8 mouse cellular contexts compared by ENCODE assay signal in the genomic region with DNA sequence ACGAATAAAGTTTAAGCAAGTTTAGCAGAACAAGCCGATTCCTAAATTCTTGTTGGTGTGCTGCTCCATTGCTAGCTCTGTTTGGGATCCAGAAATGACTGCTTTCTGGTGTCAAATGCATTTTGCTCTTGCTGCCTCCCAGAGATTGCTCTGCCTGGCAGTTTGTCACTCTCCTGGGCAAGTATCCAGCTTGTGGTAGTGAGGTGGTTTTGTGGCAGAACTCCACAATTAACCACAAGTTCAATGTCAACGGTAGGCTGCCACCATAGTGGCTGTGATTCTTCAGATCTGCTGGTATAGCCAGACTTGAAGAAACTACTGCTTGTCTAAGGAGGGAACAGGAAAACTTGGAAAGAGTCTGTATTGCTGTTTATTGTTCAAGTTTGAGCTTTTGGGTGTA. TPM values are rescaled to one million over a fixed set of nuclear protein-coding genes. Genes with fewer than 3 reads are reported as not detected.
DNase-seq lines count a peak whose midpoint lies in the region; ATAC-seq lines count a peak whose summit lies in the region.
"Had no signal": no experiment of that assay in that cellular context is flagged by ENCODE, and none has a peak within 500 bp of the region (broad histone marks: within the 10 kb centered on the region; RNA-seq: fewer than 3 reads in every experiment).

No protein-coding gene starts in this region.

- intact Hi-C loops in heart, postnatal 10 days (cut with DNase I): no loop called here
- intact Hi-C loops in heart, postnatal 25 days (cut with DNase I): no loop called here

- peak; percentile 8 to 15 for DNase-seq in heart, postnatal 10 days
- no peak for DNase-seq in heart, postnatal 25 days (ENCODE audit: low spot score)
- DNase-seq in Muller cell, postnatal 12 days (ENCODE audit: inconsistent ontology term): peak; percentile 64
- peak; percentile 72 for DNase-seq in cerebellum, adult 11-12 months
- DNase-seq in frontal cortex, postnatal 10 days (ENCODE audit: low spot score in 2 of 2): no peak
- DNase-seq in spleen, postnatal 4 days (ENCODE audit: low spot score in 2 of 2): no peak
- DNase-seq: kidney, postnatal 10 days had no signal

- ATAC-seq in hematopoietic stem cell, adult 5-6 weeks (replicated peaks in 1 of 2; ENCODE audit: insufficient read depth in 1 of 2, low FRiP score in 2 of 2, low TSS enrichment in 1 of 2, low read depth in 1 of 2, poor library complexity in 2 of 2, severe bottlenecking in 2 of 2): peak; percentile 76 to 81

RNA-seq across cellular contexts. Expression of gene Pde3b, which starts 13.0 kb away (rescaled TPM):
- 10 to 100 TPM in 1 of 2 experiments, 1 to 10 TPM in 1; 9.1 to 13.9 TPM for total RNA-seq in heart, postnatal 10 days (2021)
- 1 to 10 TPM; 3.9 to 4.1 TPM for total RNA-seq in heart, postnatal 25 days (2021)
- 19.7 and 32.0 TPM in 2 replicates for total RNA-seq in hematopoietic stem cell, adult 5-6 weeks (2017)

Comparison
In these comparisons a context has a peak if more than half of its experiments do, and no peak if none do; other contexts are left out.
1. DNase-seq: peak in heart, postnatal 10 days (2 of 2), Muller cell, postnatal 12 days (single experiment) and cerebellum, adult 11-12 months (single experiment); none in heart, postnatal 25 days (single experiment), frontal cortex, postnatal 10 days (0 of 2) and spleen, postnatal 4 days (0 of 2).